Mouse (Mus musculus) T-helper 17 cell (primary cell): ENCODE measurements around the gene 1700001O22Rik.

Source experiments
- in situ Hi-C, 2 experiments: fragments of 300-600 bp; cut with MboI, MseI; formaldehyde crosslinking; loops; 1 replicate in 1 of 2; 2 replicates in 1 of 2; pipeline ENCODE4 v1.15.1; 2025; ENCODE audit warnings: high pct_unique_total_duplicates in 2 of 2

The 1700001O22Rik gene

GRCm38 (mm10) chr2:30755985-30756765 is 47.3 kb downstream of the 1700001O22Rik start:
- in situ Hi-C loops: no loop called here

DNA sequence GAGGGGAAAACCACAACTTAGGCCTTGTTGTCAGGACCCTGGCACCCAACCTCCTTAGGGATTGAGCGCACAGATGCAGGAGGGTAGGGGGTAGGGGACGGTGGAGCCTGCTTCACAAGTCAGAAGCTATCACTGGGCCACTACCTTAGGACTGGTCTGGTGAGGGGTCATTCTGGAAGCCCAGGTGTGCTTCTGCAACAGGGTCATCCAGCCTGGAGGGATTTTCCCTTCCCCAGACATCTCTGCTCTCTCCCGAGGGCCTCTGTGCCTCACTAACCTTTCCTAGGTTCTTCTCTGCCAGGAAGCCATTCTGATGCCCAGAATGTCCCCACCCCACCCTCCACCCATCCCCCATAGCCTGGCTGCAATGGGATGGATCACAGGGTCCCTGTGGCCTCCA is 48.6 kb downstream of the 1700001O22Rik start:
- in situ Hi-C loops: no loop called here

GRCm38 (mm10) chr2:30753219-30753618 is 50.2 kb downstream of the 1700001O22Rik start:
- in situ Hi-C loops: no loop called here

- in situ Hi-C loops: no loop called here
Measured at GRCm38 (mm10) chr2:30752471-30752870, 51.0 kb downstream of the 1700001O22Rik start.

DNA sequence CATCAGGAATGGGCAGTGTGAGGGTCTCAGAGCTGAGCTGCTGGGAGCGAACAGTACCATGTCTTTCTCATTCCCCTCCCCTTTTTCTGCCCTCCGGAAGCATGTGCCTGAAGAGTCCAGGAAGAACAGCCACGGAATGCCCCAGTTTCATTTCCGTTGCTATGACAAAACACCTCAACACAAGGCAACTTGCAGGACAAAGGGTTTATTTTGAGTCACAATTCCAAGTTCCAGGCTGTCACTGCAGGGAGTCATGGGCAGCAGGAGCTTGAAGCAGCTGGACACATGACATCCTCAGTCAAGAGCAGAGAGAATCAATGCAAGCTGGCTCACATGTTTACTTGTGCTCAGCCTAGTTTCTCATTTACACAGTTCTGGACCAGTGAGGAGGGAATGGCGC is 53.4 kb downstream of the 1700001O22Rik start:
- in situ Hi-C loops: no loop called here

GRCm38 (mm10) chr2:30747602-30748162 is 55.8 kb downstream of the 1700001O22Rik start:
- in situ Hi-C loops: no loop called here
